Mouse (Mus musculus) spleen, postnatal 4 days (tissue): ENCODE measurements around the gene Ypel1.
A peak's percentile ranks its signal among the peaks of the same experiment; 100 is the strongest.

Experiments used
- DNase-seq, 2 experiments: peaks; one replicate each; pipeline ENCODE4 v3.0.0; 2022; ENCODE audit warnings: low spot score in 2 of 2

Ypel1 gene

DNA sequence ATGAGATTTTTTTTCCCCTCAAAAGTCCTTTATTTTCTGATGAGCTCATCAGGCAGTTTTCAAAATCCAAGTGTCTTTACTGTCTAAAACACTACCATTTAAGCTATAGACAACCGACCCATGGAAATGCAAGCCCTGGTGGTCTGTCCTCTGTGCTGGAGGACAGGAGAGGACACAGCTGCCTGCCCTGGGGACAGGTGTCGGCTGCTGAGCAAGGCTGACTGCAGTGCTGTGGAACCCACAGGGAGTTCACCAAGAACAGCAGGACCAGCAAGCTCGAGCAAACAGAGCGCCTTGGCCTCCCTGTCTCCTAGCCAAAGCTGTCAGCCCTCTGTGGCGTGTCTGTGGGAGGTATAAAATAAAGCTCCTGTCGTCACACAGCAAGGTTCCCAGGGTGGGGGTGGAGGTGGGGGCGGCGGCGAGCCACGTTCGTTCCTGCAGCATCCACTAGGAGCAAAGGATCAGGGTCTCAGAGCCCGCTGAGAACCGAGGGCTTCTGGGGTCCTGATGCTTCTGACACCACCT lies 17.2 kb downstream of the Ypel1 start:
- no peak for DNase-seq

DNA sequence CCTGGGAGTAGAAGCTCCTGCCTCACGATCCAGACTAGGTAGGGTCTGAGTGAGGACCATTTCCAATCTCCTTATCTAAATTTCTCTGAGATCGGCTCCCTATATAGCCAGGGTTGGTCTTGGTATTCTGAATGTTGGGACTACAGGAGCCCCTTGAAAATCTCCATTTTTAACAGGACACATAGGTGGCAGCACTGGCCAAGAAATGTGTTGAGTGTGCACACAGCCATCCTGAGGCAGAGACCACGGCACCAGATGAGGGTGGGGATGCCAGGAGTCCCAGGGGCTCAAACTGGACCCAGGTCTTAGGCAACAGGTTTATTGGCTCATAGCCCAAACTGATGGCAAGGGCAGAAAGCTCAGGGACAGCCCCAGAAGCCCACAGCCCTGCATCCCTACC lies 18.9 kb downstream of the Ypel1 start:
- no peak for DNase-seq

DNA sequence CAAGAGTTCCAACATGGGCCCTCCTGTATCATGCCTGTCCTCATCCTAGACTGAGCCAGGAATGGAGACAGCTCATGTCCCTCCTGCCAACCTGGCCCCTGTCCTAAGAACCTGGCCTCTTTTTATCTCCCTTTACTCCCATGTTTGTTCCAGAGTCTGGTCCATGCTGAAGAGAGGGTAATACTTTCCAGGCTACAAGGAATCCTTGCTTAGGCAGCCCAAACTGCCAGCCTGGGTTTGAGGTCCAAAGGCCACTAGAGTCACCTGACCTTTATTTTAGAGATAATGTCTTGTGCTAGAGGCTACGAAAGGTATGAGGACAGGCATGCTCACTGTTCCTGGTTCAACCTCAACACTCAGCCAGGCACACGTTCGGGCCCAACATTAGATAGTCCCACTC lies 27.4 kb downstream of the Ypel1 start:
- DNase-seq = no peak

- no peak for DNase-seq
Observed at GRCm38 (mm10) chr16:17102630-17103220, 33.2 kb downstream of the Ypel1 start.

GRCm38 (mm10) chr16:17104600-17104999 lies 35.1 kb downstream of the Ypel1 start:
- DNase-seq = no peak

GRCm38 (mm10) chr16:17110771-17111743 lies 41.6 kb downstream of the Ypel1 start, which contains the start of gene Ppil2:
Gene Ppil2 (minus strand): TSS chr16:17111257.
- peak; percentile 70 to 82 for DNase-seq

DNA sequence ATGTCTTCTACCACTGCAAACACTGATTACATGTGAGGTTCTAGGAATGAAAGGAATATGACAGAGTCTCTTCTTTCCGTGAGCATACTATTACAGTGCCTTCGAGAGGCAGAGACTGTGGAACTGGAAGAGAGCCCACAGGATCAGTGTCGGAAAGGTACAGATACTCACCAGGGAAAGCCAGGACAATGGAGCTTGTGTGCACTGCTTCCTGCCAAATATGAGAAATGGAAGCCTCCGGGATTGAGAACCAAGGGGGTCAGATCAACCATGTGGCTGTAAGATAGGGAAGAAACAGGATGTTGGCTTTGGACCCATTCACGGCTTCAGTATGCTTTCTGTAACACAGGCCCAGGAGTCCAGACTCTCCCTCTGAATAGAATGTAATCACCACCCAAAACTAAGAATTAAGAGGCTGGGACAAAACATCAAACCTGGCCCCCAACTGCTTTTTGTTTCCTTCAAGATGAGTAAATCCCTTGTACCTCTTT lies 47.9 kb downstream of the Ypel1 start:
- DNase-seq = no peak

GRCm38 (mm10) chr16:17121569-17121968 lies 52.1 kb downstream of the Ypel1 start:
- DNase-seq = no peak

DNA sequence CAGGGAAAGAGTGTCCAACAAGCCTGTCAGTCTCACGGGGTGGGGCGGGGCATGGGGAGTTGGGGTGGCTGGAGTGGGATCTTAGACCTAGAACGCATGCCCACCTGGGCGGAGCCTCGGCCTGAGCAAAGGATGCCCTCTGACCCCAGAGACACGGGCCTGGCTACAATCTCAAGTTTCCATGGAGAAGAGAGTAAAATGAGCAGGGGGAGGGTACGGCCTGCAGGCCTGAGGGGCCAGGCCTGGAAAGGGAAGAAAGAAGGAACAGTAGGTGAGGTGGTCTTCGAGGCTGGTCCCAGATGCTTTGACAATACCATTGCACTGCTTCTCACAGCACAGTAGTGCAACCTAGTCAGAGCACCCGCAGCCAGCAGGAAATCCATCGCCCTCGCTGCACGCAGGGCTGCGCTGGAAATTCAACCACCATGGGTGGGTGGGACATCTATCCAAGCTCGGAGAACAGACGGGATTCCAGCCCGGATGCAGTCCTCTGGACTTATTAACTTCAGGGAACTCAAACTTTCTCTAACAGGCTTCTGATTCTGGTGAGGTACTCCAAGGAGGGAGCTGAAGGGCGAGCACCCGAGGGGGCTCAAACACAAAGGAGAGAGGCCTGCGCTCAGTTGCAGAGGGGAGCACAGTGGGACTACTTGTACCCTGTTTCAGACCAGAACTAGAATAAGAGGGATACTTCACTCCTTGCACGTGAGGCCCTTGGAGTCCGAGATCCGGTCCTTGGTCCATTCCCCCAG lies 54.8 kb downstream of the Ypel1 start:
- DNase-seq = no peak

DNA sequence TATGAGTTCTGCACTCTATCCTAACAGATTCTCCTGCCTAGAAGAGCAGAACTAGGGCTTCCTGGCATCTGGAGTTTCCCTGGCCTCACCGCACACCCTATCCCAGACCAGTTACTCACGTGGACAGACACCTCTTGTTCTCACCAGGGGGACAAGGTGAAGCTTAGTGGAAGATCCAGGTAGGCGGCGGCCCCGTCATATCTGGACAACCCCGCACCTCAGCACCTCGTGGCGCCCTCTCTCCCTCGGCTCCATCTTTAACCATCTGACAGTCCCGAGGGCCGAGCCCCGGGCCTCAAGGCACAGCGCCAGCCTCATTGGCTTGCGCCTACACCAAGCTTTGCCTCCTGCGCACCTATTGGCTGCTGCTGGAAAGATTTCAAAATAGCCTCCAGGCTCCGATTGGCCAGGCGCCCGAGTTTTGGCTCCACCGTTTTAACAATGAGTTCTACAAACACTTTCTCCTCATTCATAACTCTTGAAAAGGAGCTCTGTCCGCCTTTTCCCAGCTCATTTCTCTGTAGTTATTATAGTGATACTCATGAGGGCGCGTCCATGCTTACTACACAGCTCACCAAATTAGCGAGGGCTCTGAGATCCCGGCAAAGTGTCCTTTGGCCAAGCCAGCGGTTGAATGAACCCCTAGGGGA lies 55.5 kb downstream of the Ypel1 start, which contains the start of gene 2610318N02Rik:
Gene 2610318N02Rik, minus strand, starts transcription at position 297 of the 650 bp plus-strand sequence.
- DNase-seq = peak; percentile 85 to 89

GRCm38 (mm10) chr16:17127292-17127691 lies 57.8 kb downstream of the Ypel1 start:
- DNase-seq = peak; percentile 60 to 74

DNA sequence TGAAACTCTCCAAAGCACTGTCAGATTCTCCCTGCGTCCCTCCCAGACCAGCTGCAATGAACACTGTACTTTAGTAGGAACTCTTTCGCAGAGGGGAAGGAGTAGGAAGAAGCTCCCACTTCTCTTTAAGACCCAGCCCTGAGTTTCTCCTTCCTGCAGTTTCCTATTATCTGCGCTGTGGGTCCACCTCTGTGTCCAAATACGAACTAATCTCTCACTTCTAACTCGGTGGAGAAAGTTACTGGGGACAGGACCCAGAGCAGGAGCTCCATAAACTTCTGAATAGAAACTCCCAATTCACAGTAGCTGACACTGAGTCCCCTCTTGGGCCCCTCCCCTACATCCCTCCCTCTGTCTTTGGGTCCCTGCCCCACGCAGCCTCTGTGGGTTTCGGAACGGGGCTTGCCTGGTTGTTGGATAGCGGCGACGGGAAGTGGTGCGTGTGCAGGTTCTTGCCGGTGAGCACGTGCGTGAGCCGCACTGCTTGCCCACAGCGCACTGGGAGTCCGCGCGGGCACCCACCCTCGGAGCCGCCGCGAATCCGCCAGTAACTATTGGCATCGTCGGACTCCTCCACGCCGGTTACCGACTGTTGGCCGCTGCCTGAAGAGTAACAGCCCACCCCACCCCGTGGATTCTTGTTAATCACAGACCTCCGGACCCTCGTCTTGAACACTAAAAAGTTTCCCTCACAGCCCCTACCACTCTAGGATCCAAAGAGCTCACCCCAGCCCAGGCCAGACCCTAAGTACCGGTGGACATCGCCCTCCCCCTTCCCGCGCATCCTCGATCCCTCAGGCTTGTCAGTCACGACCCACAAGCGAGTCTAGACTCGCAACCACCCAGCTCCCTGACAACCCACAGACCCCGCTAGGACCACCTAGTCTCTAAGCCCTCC lies 61.9 kb downstream of the Ypel1 start:
- DNase-seq = peak; percentile 23 to 76

GRCm38 (mm10) chr16:17132089-17132905 lies 62.8 kb downstream of the Ypel1 start, which contains the start of gene Sdf2l1:
Gene Sdf2l1 (minus strand): TSS chr16:17132383.
- DNase-seq = peak; percentile 96 to 98

GRCm38 (mm10) chr16:17132906-17133200 lies 63.4 kb downstream of the Ypel1 start:
- DNase-seq = no peak
